Mouse (Mus musculus) frontal cortex, postnatal 14 days (tissue): ENCODE data around the gene Krtap1-5.

Source experiments
- DNase-seq, 2 experiments: peaks; one replicate each; pipeline ENCODE4 v3.0.0; 2022; ENCODE audit warnings: low spot score in 2 of 2

The Krtap1-5 gene

GRCm38 (mm10) chr11:99547892-99548291 is 32.9 kb downstream of the Krtap1-5 start:
- no peak for DNase-seq

- peak in 1 of 2 experiments; percentile 23 for DNase-seq
Measured at GRCm38 (mm10) chr11:99539721-99540120, 41.1 kb downstream of the Krtap1-5 start.
